Mouse (Mus musculus): Measurements from ENCODE around the gene Dpep1.

- TF ChIP-seq CTCF (conservative IDR thresholded peaks at IDR 0.05; ENCODE audit: insufficient read depth, insufficient read length, low read depth, low read length) (no peak), POLR2A (IDR thresholded peaks at IDR 0.05; ENCODE audit: low read depth, low read length) (no peak)
Measured at GRCm38 (mm10) chr8:123181391-123181790, 4.7 kb upstream of the Dpep1 start.

Data from kidney, adult 2 months (tissue).